Mouse (Mus musculus): ENCODE data around the gene Smarcd2.
"Not testable (repeated sequence)": the region's sequence is repeated elsewhere in the genome, so short reads cannot be mapped to it uniquely, and the experiment has no call there.

The Smarcd2 gene

GRCm38 (mm10) chr11:106246834-106247233 lies 25.9 kb downstream of the Smarcd2 start:
- DNase-seq (ENCODE audit: low read depth, low spot score), result peak; percentile 46

- not testable (repeated sequence) for DNase-seq (ENCODE audit: low read depth, low spot score)
Observed at GRCm38 (mm10) chr11:106233978-106234377, 38.8 kb downstream of the Smarcd2 start.

GRCm38 (mm10) chr11:106220603-106221002 lies 52.2 kb downstream of the Smarcd2 start:
- DNase-seq (ENCODE audit: low read depth, low spot score), result no peak

GRCm38 (mm10) chr11:106216730-106217490 lies 55.9 kb downstream of the Smarcd2 start, which contains the start of gene Ddx42:
TSS of gene Ddx42 (plus strand) at chr11:106216926.
- peak; percentile 98 for DNase-seq (ENCODE audit: low read depth, low spot score)

- peak; percentile 99 for DNase-seq (ENCODE audit: low read depth, low spot score)
Observed at GRCm38 (mm10) chr11:106215927-106216729, 56.6 kb downstream of the Smarcd2 start, which contains the start of gene Ccdc47. TSS of gene Ccdc47 (minus strand) at chr11:106216344.

- no peak for DNase-seq (ENCODE audit: low read depth, low spot score)
Observed at GRCm38 (mm10) chr11:106215450-106215859, 57.3 kb downstream of the Smarcd2 start.

- DNase-seq (ENCODE audit: low read depth, low spot score), result no peak
Observed at GRCm38 (mm10) chr11:106214856-106215255, 57.9 kb downstream of the Smarcd2 start.
